Mouse (Mus musculus) central nervous system, embryonic 14 days (tissue): ENCODE results near the gene Olfr1291-ps1. TPM values are rescaled to one million over a fixed set of nuclear protein-coding genes. Genes with fewer than 3 reads are reported as not detected.

Source experiments
- polyA plus RNA-seq: library from polyadenylated mRNA; depleted of rRNA; stranded (reverse); fragments of >200 nt; gene quantifications from 2 replicates; pipeline ENCODE4 v1.2.3, GENCODE M21; 2012; rRNA removed

Gene Olfr1291-ps1
- not detected in 2 replicates for polyA plus RNA-seq

DNA sequence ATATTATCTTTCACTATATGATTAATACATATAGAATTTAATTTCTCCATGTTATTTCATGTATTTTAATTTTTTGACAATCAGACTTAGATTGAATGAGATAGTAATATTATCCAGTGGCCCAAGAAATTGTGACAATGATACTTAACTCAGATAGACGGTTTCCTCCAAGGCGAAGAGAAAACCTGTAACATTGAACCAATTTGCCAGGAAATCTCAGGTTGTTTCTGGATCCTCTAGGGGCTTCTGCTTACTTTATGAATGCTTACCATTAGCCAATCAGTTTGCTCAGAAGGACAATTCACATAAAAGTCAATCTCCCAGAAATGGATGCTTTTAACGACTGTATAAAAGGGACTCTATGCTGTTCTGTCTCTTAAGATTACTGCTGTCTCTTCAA, at the start of gene Olfr1291-ps1:
TSS of gene Olfr1291-ps1 (plus strand) at position 301 of the 400 bp plus-strand sequence.

DNA sequence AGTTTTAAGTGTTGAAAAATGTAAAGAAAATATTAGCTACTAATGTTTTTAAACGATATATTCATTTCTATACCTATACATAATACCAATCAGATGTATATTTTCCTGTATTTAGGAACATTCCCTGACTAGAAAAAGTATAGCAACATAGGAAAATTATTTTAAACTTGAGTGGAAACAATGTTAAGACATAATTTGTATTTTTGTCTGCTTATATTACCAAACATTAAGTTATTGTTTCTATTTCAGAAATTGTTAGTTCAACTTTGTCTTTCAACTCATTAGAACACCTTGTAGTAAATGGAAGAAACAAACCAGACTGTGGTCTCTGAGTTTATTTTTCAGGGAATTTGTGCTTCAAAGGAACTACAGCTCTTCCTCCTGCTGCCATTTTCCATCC, 48.1 kb upstream of the Olfr1291-ps1 start, which contains the start of gene Olfr1287:
TSS of gene Olfr1287 (plus strand) at position 301 of the 400 bp plus-strand sequence.

DNA sequence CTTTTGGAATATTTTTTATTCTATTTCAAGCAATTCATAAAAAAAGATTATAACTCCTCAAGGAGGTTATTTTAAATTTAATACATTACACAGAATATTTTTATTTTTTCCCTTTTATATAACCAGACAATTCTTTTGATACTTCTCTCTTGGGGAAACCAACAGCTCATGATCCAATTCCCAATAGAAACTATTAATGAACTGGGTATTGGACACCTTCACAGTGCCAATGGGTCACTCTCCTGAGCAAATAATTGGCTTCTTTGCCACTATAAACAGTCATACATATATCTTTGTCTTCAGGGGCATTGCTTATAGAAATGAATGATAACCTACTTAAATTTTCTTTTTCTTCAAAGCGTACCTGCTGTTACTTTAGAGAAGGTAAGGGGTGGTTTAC, 23.2 kb upstream of the Olfr1291-ps1 start, which contains the start of gene Olfr1288:
TSS of gene Olfr1288 (plus strand) at position 301 of the 400 bp plus-strand sequence.

DNA sequence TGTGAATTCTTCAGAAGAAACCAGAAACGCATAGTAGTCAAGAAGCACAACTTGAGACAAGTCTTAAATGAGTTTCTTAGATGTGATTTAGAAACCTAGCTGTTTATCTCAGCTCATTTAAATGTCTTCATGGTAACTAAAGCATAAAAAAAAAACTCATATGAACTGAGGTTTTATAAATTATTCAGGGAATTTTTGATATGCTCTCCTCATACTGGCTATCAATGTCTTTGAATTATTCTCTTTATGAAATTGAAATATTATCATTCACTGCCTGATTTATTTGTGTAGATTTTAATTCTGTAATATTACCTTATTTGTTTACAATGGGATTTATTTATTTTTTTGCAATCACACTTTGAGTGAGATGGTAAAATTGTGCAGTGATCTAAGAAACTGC, 16.5 kb upstream of the Olfr1291-ps1 start, which contains the start of gene Olfr1289:
TSS of gene Olfr1289 (plus strand) at position 301 of the 400 bp plus-strand sequence.

DNA sequence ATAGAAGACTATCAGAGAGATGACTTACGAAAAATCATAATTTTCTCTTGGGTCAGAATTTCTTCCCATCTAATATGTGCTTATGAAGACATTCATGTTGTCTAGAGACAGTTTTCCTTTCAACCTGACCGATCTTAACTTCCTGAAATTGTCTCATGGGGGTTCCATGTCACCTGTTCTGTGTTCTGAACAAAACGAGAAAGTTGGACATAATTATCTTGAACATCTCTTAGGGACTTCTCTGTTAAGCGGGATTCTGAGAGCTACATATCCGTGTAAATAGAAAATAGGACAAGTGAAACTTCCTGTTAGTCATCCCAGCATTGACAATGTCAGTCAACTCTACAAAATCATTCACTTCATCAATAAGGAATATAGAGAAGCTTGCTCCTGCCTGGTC, 3.3 kb upstream of the Olfr1291-ps1 start, which contains the start of gene Olfr1290:
TSS of gene Olfr1290 (minus strand) at position 101 of the 400 bp plus-strand sequence.

DNA sequence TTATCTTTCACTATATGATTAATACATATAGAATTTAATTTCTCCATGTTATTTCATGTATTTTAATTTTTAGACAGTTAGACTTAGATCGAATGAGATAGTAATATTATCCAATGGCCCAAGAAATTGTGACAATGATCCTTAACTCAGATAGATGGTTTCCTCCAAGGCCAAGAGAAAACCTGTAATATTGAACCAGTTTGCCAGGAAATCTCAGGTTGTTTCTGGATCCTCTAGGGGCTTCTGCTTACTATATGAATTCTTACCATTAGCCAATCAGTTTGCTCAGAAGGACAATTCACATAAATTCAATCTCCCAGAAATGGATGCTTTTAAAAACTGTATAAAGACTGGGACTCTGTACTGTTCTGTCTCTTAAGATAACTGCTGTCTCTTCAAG, 27.9 kb downstream of the Olfr1291-ps1 start, which contains the start of gene Olfr1293-ps:
TSS of gene Olfr1293-ps (plus strand) at position 301 of the 400 bp plus-strand sequence.

DNA sequence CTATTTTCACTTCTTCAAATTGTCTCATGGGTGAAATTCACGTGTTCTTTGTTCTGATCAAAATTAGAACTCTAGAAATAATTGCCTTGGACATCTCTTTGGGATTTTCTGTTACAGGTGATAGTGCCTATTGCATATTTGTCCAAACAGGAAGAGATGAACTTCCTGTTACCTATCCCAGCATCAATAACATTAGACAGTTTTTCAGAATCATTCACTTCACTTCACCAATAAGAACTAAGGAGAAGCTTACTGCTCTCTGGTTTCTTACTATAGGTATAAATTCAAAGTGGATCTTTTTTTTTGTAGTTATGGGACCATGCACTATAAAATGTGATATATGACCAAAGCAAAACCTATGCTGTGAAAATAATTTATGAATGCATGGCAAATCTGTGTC, 43.2 kb downstream of the Olfr1291-ps1 start, which contains the start of gene Olfr1294:
TSS of gene Olfr1294 (minus strand) at position 101 of the 400 bp plus-strand sequence.

Other genes with a start within 250 kb of the Olfr1291-ps1 start
- not detected in 2 replicates for gene Olfr1276, start 242.7 kb upstream of the Olfr1291-ps1 start, polyA plus RNA-seq
- not detected in 2 replicates for gene Olfr1277, start 223.1 kb upstream of the Olfr1291-ps1 start, polyA plus RNA-seq
- gene Olfr1278, start 207.0 kb upstream of the Olfr1291-ps1 start, polyA plus RNA-seq = not detected in 2 replicates
- not detected in 2 replicates for gene Olfr1279, start 196.5 kb upstream of the Olfr1291-ps1 start, polyA plus RNA-seq
- gene Olfr1280, start 183.2 kb upstream of the Olfr1291-ps1 start, polyA plus RNA-seq = not detected in 2 replicates
- gene Olfr1281, start 170.7 kb upstream of the Olfr1291-ps1 start, polyA plus RNA-seq = not detected in 2 replicates
- gene Olfr1282, start 161.1 kb upstream of the Olfr1291-ps1 start, polyA plus RNA-seq = not detected in 2 replicates
- not detected in 2 replicates for gene Olfr1283, start 130.4 kb upstream of the Olfr1291-ps1 start, polyA plus RNA-seq
- not detected in 2 replicates for gene Olfr1284, start 121.7 kb upstream of the Olfr1291-ps1 start, polyA plus RNA-seq
- not detected in 2 replicates for gene Olfr1286, start 74.1 kb upstream of the Olfr1291-ps1 start, polyA plus RNA-seq
- gene Olfr1287, start 48.0 kb upstream of the Olfr1291-ps1 start, polyA plus RNA-seq = not detected in 2 replicates
- gene Olfr1288, start 23.1 kb upstream of the Olfr1291-ps1 start, polyA plus RNA-seq = not detected in 2 replicates
- not detected in 2 replicates for gene Olfr1289, start 16.4 kb upstream of the Olfr1291-ps1 start, polyA plus RNA-seq
- gene Olfr1290, start 3.4 kb upstream of the Olfr1291-ps1 start, polyA plus RNA-seq = not detected in 2 replicates
- not detected in 2 replicates for gene Olfr1293-ps, start 28.0 kb downstream of the Olfr1291-ps1 start, polyA plus RNA-seq
- gene Olfr1294, start 43.1 kb downstream of the Olfr1291-ps1 start, polyA plus RNA-seq = not detected in 2 replicates
- gene Olfr1295, start 72.5 kb downstream of the Olfr1291-ps1 start, polyA plus RNA-seq = not detected in 2 replicates
- gene Olfr1297, start 129.3 kb downstream of the Olfr1291-ps1 start, polyA plus RNA-seq = not detected in 2 replicates
- gene Olfr1298, start 152.0 kb downstream of the Olfr1291-ps1 start, polyA plus RNA-seq = not detected in 2 replicates
- gene Olfr1299, start 164.2 kb downstream of the Olfr1291-ps1 start, polyA plus RNA-seq = not detected in 2 replicates